Mouse (Mus musculus): ENCODE measurements around the gene Dnmt3a.
"Not testable (repeated sequence)": the region's sequence is repeated elsewhere in the genome, so short reads cannot be mapped to it uniquely, and the experiment has no call there.

GRCm38 (mm10) chr12:3930090-3930865 is 124.5 kb downstream of the Dnmt3a start:
- not testable (repeated sequence) for TF ChIP-seq CTCF, EP300 (IDR thresholded peaks at IDR 0.05)

Measured in lung, postnatal 0 days (tissue).